Mouse (Mus musculus) liver, adult 2 months (tissue): ENCODE data around the gene Pde9a.

ENCODE experiments used
- CTCF ChIP-seq: fragments of 200-500 bp; IDR thresholded peaks from 2 replicates; pipeline ENCODE4 v1.5.1; 2011; ENCODE audit warnings: low read depth, low read length, control low read depth
- POLR2A ChIP-seq: fragments of 200-500 bp; IDR thresholded peaks from 2 replicates; pipeline ENCODE4 v1.6.1; 2011; ENCODE audit warnings: low read length, control low read depth; ENCODE audit not compliant: insufficient read depth; ENCODE audit errors: extremely low read depth

DNA sequence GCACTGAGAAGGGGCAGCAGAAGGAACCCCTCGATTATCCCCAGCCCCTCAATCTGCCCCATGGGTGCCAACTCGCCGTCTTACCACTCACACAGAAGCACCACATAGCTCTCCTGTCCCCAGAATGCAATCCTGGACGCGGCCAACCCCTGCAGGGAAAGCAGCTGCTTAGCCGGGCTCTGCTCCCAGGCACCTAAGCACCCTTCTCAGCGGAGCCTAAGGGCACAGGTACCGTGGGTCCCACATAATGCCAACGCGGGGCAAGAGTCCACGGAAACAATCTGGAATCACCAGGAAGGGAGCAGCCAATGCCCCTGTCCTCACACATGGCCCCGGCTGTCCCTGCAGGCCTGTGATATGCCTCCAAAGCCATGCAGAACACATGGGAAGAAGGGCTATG lies 113.7 kb downstream of the Pde9a start:
- TF ChIP-seq CTCF (no peak), POLR2A (no peak)
